Mouse (Mus musculus): Measurements from ENCODE around the gene Fignl2. TPM values are rescaled to one million over a fixed set of nuclear protein-coding genes. Genes with fewer than 3 reads are reported as not detected.

Gene Fignl2
- polyA plus RNA-seq, 1 experiment from 2014 or later: 0.33 TPM

- no peak overlapping the region for H3K4me3 ChIP-seq (ENCODE audit: low read depth, low read length)
- no peaks in the 10 kb centered on the region for H3K9me3 ChIP-seq (replicated peaks; ENCODE audit: control insufficient read depth, low read length)
- 63% methylated on average over 3 of the region's 3 CpGs for WGBS (ENCODE audit: insufficient replicate concordance)
- H3K27me3 ChIP-seq (ENCODE audit: control insufficient read depth, insufficient read depth, low read length): no peaks in the 10 kb centered on the region
- H3K36me3 ChIP-seq (ENCODE audit: control insufficient read depth, insufficient read depth, low read length): no peaks in the 10 kb centered on the region
- H3K9ac ChIP-seq (ENCODE audit: low read depth, low read length): no peak overlapping the region
- ATAC-seq (replicated peaks; ENCODE audit: insufficient number of reproducible peaks, low FRiP score, low TSS enrichment): no peak
- no peak overlapping the region for H3K4me2 ChIP-seq
- peaks cover 4% of the 10 kb centered on the region; the same call in 1 of the 2 replicates for H3K4me1 ChIP-seq (ENCODE audit: control insufficient read depth, insufficient read depth, low read length)
- H3K27ac ChIP-seq (ENCODE audit: low read depth, low read length): no peak overlapping the region
Measured at GRCm38 (mm10) chr15:101086956-101087355, 8.6 kb upstream of the Fignl2 start.

GRCm38 (mm10) chr15:101086451-101086850 is 8.1 kb upstream of the Fignl2 start:
- H3K4me2 ChIP-seq: no peak overlapping the region
- H3K4me1 ChIP-seq (ENCODE audit: control insufficient read depth, insufficient read depth, low read length): peaks cover 4% of the 10 kb centered on the region; the same call in 1 of the 2 replicates
- ATAC-seq (replicated peaks; ENCODE audit: insufficient number of reproducible peaks, low FRiP score, low TSS enrichment): no peak
- H3K9ac ChIP-seq (ENCODE audit: low read depth, low read length): no peak overlapping the region
- H3K4me3 ChIP-seq (ENCODE audit: low read depth, low read length): no peak overlapping the region
- H3K36me3 ChIP-seq (ENCODE audit: control insufficient read depth, insufficient read depth, low read length): no peaks in the 10 kb centered on the region
- 76% methylated on average over 9 of the region's 9 CpGs for WGBS (ENCODE audit: insufficient replicate concordance)
- no peak overlapping the region for H3K27ac ChIP-seq (ENCODE audit: low read depth, low read length)
- H3K9me3 ChIP-seq (replicated peaks; ENCODE audit: control insufficient read depth, low read length): no peaks in the 10 kb centered on the region
- no peaks in the 10 kb centered on the region for H3K27me3 ChIP-seq (ENCODE audit: control insufficient read depth, insufficient read depth, low read length)

- Histone ChIP-seq H3K4me1 (ENCODE audit: control insufficient read depth, insufficient read depth, low read length) (peaks cover 4% of the 10 kb centered on the region; the same call in 1 of the 2 replicates), H3K9ac (ENCODE audit: low read depth, low read length) (no peak overlapping the region), H3K4me3 (ENCODE audit: low read depth, low read length) (no peak overlapping the region), H3K27ac (ENCODE audit: low read depth, low read length) (no peak overlapping the region), H3K9me3 (replicated peaks; ENCODE audit: control insufficient read depth, low read length) (no peaks in the 10 kb centered on the region), H3K27me3 (ENCODE audit: control insufficient read depth, insufficient read depth, low read length) (no peaks in the 10 kb centered on the region), H3K36me3 (ENCODE audit: control insufficient read depth, insufficient read depth, low read length) (no peaks in the 10 kb centered on the region), H3K4me2 (no peak overlapping the region)
- WGBS (ENCODE audit: insufficient replicate concordance): 64% methylated on average over 10 of the region's 10 CpGs
- ATAC-seq (replicated peaks; ENCODE audit: insufficient number of reproducible peaks, low FRiP score, low TSS enrichment): no peak
Measured at GRCm38 (mm10) chr15:101084499-101084898, 6.1 kb upstream of the Fignl2 start.

GRCm38 (mm10) chr15:101082236-101082635 is 3.9 kb upstream of the Fignl2 start:
- Histone ChIP-seq H3K36me3 (ENCODE audit: control insufficient read depth, insufficient read depth, low read length) (no peaks in the 10 kb centered on the region), H3K27me3 (ENCODE audit: control insufficient read depth, insufficient read depth, low read length) (peaks cover 6% of the 10 kb centered on the region), H3K4me2 (no peak overlapping the region), H3K4me3 (ENCODE audit: low read depth, low read length) (no peak overlapping the region), H3K9ac (ENCODE audit: low read depth, low read length) (no peak overlapping the region), H3K27ac (ENCODE audit: low read depth, low read length) (no peak overlapping the region), H3K4me1 (ENCODE audit: control insufficient read depth, insufficient read depth, low read length) (peaks cover 9% of the 10 kb centered on the region), H3K9me3 (replicated peaks; ENCODE audit: control insufficient read depth, low read length) (no peaks in the 10 kb centered on the region)
- WGBS (ENCODE audit: insufficient replicate concordance): 53% methylated on average over 4 of the region's 4 CpGs
- no peak for ATAC-seq (replicated peaks; ENCODE audit: insufficient number of reproducible peaks, low FRiP score, low TSS enrichment)

GRCm38 (mm10) chr15:101081035-101081548 is 2.7 kb upstream of the Fignl2 start:
- no peak for ATAC-seq (replicated peaks; ENCODE audit: insufficient number of reproducible peaks, low FRiP score, low TSS enrichment)
- Histone ChIP-seq H3K27me3 (ENCODE audit: control insufficient read depth, insufficient read depth, low read length) (peaks cover 13% of the 10 kb centered on the region), H3K4me3 (ENCODE audit: low read depth, low read length) (no peak overlapping the region), H3K9me3 (replicated peaks; ENCODE audit: control insufficient read depth, low read length) (no peaks in the 10 kb centered on the region), H3K4me1 (ENCODE audit: control insufficient read depth, insufficient read depth, low read length) (peaks cover 20% of the 10 kb centered on the region), H3K9ac (ENCODE audit: low read depth, low read length) (no peak overlapping the region), H3K36me3 (ENCODE audit: control insufficient read depth, insufficient read depth, low read length) (no peaks in the 10 kb centered on the region), H3K27ac (ENCODE audit: low read depth, low read length) (no peak overlapping the region), H3K4me2 (no peak overlapping the region)
- WGBS (ENCODE audit: insufficient replicate concordance): 73% methylated on average over 7 of the region's 7 CpGs

- H3K27me3 ChIP-seq (ENCODE audit: control insufficient read depth, insufficient read depth, low read length): peaks cover 15% of the 10 kb centered on the region
- no peak overlapping the region for H3K4me3 ChIP-seq (ENCODE audit: low read depth, low read length)
- no peak overlapping the region for H3K27ac ChIP-seq (ENCODE audit: low read depth, low read length)
- no peaks in the 10 kb centered on the region for H3K9me3 ChIP-seq (replicated peaks; ENCODE audit: control insufficient read depth, low read length)
- H3K9ac ChIP-seq (ENCODE audit: low read depth, low read length): no peak overlapping the region
- ATAC-seq (replicated peaks; ENCODE audit: insufficient number of reproducible peaks, low FRiP score, low TSS enrichment): no peak
- WGBS (ENCODE audit: insufficient replicate concordance): 82% methylated on average over 9 of the region's 9 CpGs
- no peak overlapping the region for H3K4me2 ChIP-seq
- H3K4me1 ChIP-seq (ENCODE audit: control insufficient read depth, insufficient read depth, low read length): peaks cover 25% of the 10 kb centered on the region
- no peaks in the 10 kb centered on the region for H3K36me3 ChIP-seq (ENCODE audit: control insufficient read depth, insufficient read depth, low read length)
Measured at GRCm38 (mm10) chr15:101080031-101080520, 1.7 kb upstream of the Fignl2 start.

- Histone ChIP-seq H3K9ac (ENCODE audit: low read depth, low read length) (peak overlapping the region; percentile 85), H3K4me3 (ENCODE audit: low read depth, low read length) (peak overlapping the region; percentile 88), H3K4me2 (peak overlapping the region; percentile 94), H3K27ac (ENCODE audit: low read depth, low read length) (peak overlapping the region; percentile 78), H3K4me1 (ENCODE audit: control insufficient read depth, insufficient read depth, low read length) (peaks cover 25% of the 10 kb centered on the region), H3K27me3 (ENCODE audit: control insufficient read depth, insufficient read depth, low read length) (peaks cover 15% of the 10 kb centered on the region), H3K36me3 (ENCODE audit: control insufficient read depth, insufficient read depth, low read length) (no peaks in the 10 kb centered on the region), H3K9me3 (replicated peaks; ENCODE audit: control insufficient read depth, low read length) (no peaks in the 10 kb centered on the region)
- peak; percentile 72 for ATAC-seq (replicated peaks; ENCODE audit: insufficient number of reproducible peaks, low FRiP score, low TSS enrichment)
- under 1% methylated on average over 26 of the region's 30 CpGs for WGBS (ENCODE audit: insufficient replicate concordance)
Measured at GRCm38 (mm10) chr15:101078731-101079156, 377 bp upstream of the Fignl2 start.

GRCm38 (mm10) chr15:101077001-101077812 is 1.2 kb downstream of the Fignl2 start:
- ATAC-seq (replicated peaks; ENCODE audit: insufficient number of reproducible peaks, low FRiP score, low TSS enrichment): no peak
- Histone ChIP-seq H3K36me3 (ENCODE audit: control insufficient read depth, insufficient read depth, low read length) (peaks cover 3% of the 10 kb centered on the region; the same call in 1 of the 2 replicates), H3K4me2 (peak overlapping the region; percentile 94), H3K9ac (ENCODE audit: low read depth, low read length) (peak overlapping the region; percentile 85), H3K4me1 (ENCODE audit: control insufficient read depth, insufficient read depth, low read length) (peaks cover 25% of the 10 kb centered on the region), H3K27me3 (ENCODE audit: control insufficient read depth, insufficient read depth, low read length) (peaks cover 15% of the 10 kb centered on the region), H3K4me3 (ENCODE audit: low read depth, low read length) (peak overlapping the region; percentile 88), H3K9me3 (replicated peaks; ENCODE audit: control insufficient read depth, low read length) (no peaks in the 10 kb centered on the region), H3K27ac (ENCODE audit: low read depth, low read length) (no peak overlapping the region)
- WGBS (ENCODE audit: insufficient replicate concordance): 1% methylated on average over 34 of the region's 34 CpGs

Data from heart, embryonic 11.5 days (tissue).